Mouse (Mus musculus) lung, postnatal 14 days (tissue): ENCODE measurements around the gene Adrm1.

Source experiments
- DNase-seq: peaks from one replicate; pipeline ENCODE4 v3.0.0; 2021

Adrm1 gene

DNA sequence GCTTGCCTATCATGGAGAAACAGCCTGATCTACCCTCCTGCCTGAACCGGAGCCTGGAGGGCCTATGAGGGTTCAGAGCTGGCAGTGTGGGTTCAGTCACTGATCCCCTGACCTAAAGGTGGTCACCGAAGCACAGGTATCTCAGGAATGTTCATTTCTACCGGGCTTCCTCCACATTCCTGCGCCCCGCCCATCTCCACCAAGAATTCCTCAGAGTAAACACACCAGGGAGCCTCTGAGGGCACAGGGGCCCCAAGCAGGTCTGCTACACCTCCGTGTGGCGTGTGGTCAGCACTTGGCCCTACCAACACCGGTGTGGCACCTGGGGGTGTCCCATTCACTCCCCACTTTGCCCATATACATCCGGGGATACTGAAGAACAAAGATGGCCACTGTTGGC lies 48.9 kb downstream of the Adrm1 start:
- DNase-seq = no peak

DNA sequence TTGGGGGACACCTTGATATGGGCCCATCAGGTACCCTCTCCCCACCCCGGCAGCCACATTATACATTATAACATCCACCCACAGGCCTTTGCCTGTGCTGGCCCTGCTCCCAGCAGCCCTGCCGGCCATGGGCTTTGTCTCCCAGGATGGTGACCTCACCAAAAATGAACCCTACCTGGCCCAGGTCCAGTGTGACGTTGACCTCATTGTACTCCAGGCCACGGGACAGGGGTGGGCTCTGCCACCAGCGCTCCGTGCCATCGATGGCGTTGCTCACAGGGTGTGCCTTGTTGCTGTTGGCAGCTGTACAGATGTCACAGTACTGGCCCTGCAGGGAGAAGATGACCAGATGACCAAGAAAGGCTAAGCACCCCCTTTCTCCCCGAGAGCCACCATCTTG lies 49.8 kb downstream of the Adrm1 start:
- no peak for DNase-seq

DNA sequence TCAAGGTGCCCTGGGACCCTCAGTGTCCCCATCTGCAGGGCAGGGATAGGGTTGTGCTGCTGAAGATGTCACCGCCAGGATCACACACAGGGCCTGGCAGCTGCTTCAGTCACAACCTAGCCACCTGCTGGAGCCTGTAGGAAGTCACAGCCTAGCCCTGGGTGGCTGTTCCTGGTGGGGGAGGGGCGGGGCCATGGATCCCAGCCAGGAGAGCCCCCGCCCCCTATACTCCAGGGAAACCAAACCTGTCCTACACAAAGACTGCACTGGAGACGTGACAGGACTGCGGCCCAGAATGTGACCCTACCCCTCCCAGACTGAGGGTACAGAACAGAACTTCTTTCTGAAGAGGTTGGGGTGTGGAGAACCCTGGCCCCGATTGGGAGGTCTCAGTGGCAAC lies 51.0 kb downstream of the Adrm1 start:
- peak; percentile 61 for DNase-seq

DNA sequence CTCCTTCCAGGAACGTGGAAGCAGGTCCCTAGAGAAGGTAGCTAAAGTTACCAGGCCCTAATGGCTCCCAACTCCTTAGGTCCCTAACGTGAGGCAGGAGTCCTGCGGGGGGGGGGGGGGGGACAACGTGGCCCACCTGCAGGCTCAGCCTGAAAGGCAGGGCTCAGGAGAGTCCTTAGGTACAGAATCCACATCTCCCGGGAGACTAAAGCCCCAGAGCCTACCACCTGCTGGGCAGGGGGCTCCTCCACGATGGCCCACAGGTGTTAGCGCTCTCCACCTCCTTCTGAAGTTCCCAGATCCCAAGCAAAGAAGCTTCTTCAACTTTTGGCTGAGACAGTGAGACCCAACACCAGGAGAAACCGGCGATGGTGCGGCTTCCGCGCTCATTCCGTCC lies 53.4 kb downstream of the Adrm1 start:
- DNase-seq = no peak

DNA sequence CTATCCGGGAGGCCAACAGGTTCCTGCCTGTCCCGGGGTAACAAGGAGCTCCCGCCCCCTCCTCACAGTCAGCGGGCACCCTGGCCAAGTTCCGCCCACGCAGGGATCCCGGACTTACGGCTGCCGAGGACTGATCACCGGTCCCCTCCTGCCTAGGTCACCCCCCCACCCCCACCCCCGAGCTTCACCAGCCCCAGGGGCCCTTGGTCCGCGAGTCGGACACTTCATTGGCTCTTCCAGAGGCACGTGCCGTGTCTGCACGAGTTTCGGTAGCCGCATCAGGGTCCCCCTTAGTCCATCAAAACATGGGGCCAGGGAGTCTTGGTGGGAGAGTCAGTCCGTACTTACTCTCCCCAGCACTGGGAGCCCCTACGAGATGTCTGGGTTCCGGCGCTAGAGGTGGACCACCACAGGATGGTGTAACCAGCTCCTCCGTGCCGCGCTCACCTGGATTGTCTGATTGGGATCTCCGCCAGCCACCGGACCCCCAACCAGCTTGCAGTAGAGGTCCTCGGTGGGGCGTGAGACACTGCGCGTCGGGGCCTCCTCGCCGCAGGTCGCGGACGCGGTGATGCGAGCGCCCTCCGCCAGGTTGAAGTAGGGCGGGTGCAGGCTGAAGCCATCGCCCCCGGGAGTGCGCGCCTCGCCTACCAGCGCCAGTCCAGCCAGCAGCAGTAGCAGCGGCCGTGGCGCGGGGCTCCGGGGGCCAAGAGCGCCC lies 53.9 kb downstream of the Adrm1 start:
- peak; percentile 52 for DNase-seq
